Mouse (Mus musculus) embryonic facial prominence, embryonic 11.5 days (tissue): ENCODE results near the gene Cers2. TPM values are rescaled to one million over a fixed set of nuclear protein-coding genes. Genes with fewer than 3 reads are reported as not detected.

Experiments
- ATAC-seq: fragments of 200-750 bp; cut with Nextera tagmentation; replicated peaks from 2 replicates; pipeline ENCODE4 v1.8.0; 2017; ENCODE audit warnings: low read depth; ENCODE audit not compliant: insufficient number of reproducible peaks, low FRiP score, low TSS enrichment
- DNase-seq: peaks from one replicate; pipeline ENCODE4 v3.0.0-alpha.2; 2015; ENCODE audit warnings: low spot score
- H3K27ac ChIP-seq: fragments of 300-500 bp; sonication (generic); replicated peaks from 2 replicates; pipeline ENCODE4 v1.5.1; 2014; ENCODE audit warnings: mild to moderate bottlenecking, low read depth, low read length, control low read depth
- H3K27me3 ChIP-seq: fragments of 300-500 bp; sonication (generic); 2 replicates; pipeline ENCODE4 v1.6.1; 2014; ENCODE audit warnings: mild to moderate bottlenecking, low read length, moderate library complexity, mixed read lengths; ENCODE audit not compliant: control insufficient read depth, insufficient read depth
- H3K36me3 ChIP-seq: fragments of 300-500 bp; sonication (generic); replicated peaks from 2 replicates; pipeline ENCODE4 v1.6.1; 2014; ENCODE audit warnings: low read depth, mild to moderate bottlenecking, low read length, moderate library complexity, mixed read lengths; ENCODE audit not compliant: control insufficient read depth, insufficient read depth
- H3K4me1 ChIP-seq: fragments of 300-500 bp; sonication (generic); 2 replicates; pipeline ENCODE4 v1.6.1; 2014; ENCODE audit warnings: low read length, mixed read lengths; ENCODE audit not compliant: control insufficient read depth, insufficient read depth
- H3K4me2 ChIP-seq: fragments of 300-500 bp; sonication (generic); 2 replicates; pipeline ENCODE4 v1.6.1; 2014; ENCODE audit warnings: low read depth, mild to moderate bottlenecking, control low read depth, low read length, moderate library complexity
- H3K4me3 ChIP-seq: fragments of 300-500 bp; sonication (generic); 2 replicates; pipeline ENCODE4 v1.5.1; 2014; ENCODE audit warnings: low read depth, low read length, control low read depth
- H3K9ac ChIP-seq: fragments of 300-500 bp; sonication (generic); replicated peaks from 2 replicates; pipeline ENCODE4 v1.6.1; 2014; ENCODE audit warnings: mild to moderate bottlenecking, control low read depth, low read length
- H3K9me3 ChIP-seq: fragments of 300-500 bp; sonication (generic); replicated peaks from 2 replicates; pipeline ENCODE4 v1.6.1; 2016; ENCODE audit warnings: mild to moderate bottlenecking, low read length, inconsistent platforms, mixed read lengths; ENCODE audit not compliant: control insufficient read depth
- WGBS: fragments of 180-500 bp; shearing (Covaris S2); extraction: QIAGEN DNeasy Blood & Tissue Kit; methylation state at CpG from one replicate; pipeline ENCODE4 v1.1.7; 2014; 5-methylcytosine and 5-hydroxymethylcytosine counted together
- polyA plus RNA-seq: library from polyadenylated mRNA; unstranded; fragments of >200 nt; fragmentation: Nextera tagmentation; extraction: Ambion mirVana; gene quantifications from 2 replicates; pipeline ENCODE4 v1.2.1, GENCODE M21; 2014

Gene Cers2
- polyA plus RNA-seq, 1 experiment from 2014 or later = 117 TPM

GRCm38 (mm10) chr3:95291041-95291440 is 23.6 kb upstream of the Cers2 start:
- Histone ChIP-seq H3K9ac (no peak overlapping the region), H3K27ac (no peak overlapping the region), H3K9me3 (no peaks in the 10 kb centered on the region), H3K27me3 (no peaks in the 10 kb centered on the region), H3K4me1 (no peaks in the 10 kb centered on the region), H3K4me3 (no peak overlapping the region), H3K4me2 (no peak overlapping the region), H3K36me3 (no peaks in the 10 kb centered on the region; the same call in 1 of the 2 replicates)
- DNase-seq (no peak), ATAC-seq (no peak)
- WGBS = 83% methylated on average over 4 of the region's 4 CpGs

DNA sequence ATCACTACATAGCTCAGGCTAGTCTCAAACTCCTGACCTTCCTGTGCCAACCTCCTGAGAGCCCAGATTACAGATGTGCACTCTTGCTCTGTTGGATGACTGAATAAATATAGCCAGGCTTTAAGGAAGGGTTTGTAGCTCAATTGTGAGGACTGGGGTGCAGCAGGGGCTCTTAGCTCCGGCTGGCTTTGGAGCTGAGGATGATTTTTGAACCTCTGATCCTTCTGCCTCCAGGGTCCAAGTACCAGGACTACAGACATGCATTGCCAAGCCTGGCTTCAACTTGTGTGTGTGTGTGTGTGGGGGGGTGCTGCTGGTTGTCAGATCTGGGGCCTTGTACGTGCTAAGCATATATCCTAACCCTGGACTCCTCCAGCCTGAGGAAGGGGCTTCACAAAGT is 21.7 kb upstream of the Cers2 start:
- no peak overlapping the region for H3K4me3 ChIP-seq
- ATAC-seq (no peak), DNase-seq (no peak)
- no peak overlapping the region for H3K9ac ChIP-seq
- 78% methylated on average over 2 of the region's 2 CpGs for WGBS
- no peaks in the 10 kb centered on the region for H3K27me3 ChIP-seq
- H3K36me3 ChIP-seq = no peaks in the 10 kb centered on the region; the same call in 1 of the 2 replicates
- no peaks in the 10 kb centered on the region for H3K9me3 ChIP-seq
- no peak overlapping the region for H3K27ac ChIP-seq
- no peaks in the 10 kb centered on the region for H3K4me1 ChIP-seq
- H3K4me2 ChIP-seq = no peak overlapping the region

- H3K27ac ChIP-seq = no peak overlapping the region
- no peak for ATAC-seq
- no peaks in the 10 kb centered on the region; the same call in 1 of the 2 replicates for H3K36me3 ChIP-seq
- 82% methylated on average over 11 of the region's 11 CpGs for WGBS
- DNase-seq = no peak
- H3K27me3 ChIP-seq = no peaks in the 10 kb centered on the region
- H3K4me3 ChIP-seq = no peak overlapping the region
- H3K4me1 ChIP-seq = no peaks in the 10 kb centered on the region
- no peaks in the 10 kb centered on the region for H3K9me3 ChIP-seq
- no peak overlapping the region for H3K4me2 ChIP-seq
- H3K9ac ChIP-seq = no peak overlapping the region
These were observed 21.1 kb upstream of the Cers2 start for GRCm38 (mm10) chr3:95293537-95293936.

GRCm38 (mm10) chr3:95294316-95294715 is 20.3 kb upstream of the Cers2 start:
- Histone ChIP-seq H3K4me2 (no peak overlapping the region), H3K9ac (no peak overlapping the region), H3K36me3 (no peaks in the 10 kb centered on the region; the same call in 1 of the 2 replicates), H3K4me3 (no peak overlapping the region), H3K27me3 (no peaks in the 10 kb centered on the region), H3K4me1 (no peaks in the 10 kb centered on the region), H3K9me3 (no peaks in the 10 kb centered on the region), H3K27ac (no peak overlapping the region)
- ATAC-seq = no peak
- WGBS = 88% methylated on average over 7 of the region's 7 CpGs
- DNase-seq = no peak

- Histone ChIP-seq H3K4me3 (no peak overlapping the region), H3K4me2 (no peak overlapping the region), H3K4me1 (no peaks in the 10 kb centered on the region), H3K36me3 (no peaks in the 10 kb centered on the region; the same call in 1 of the 2 replicates), H3K27ac (no peak overlapping the region), H3K9ac (no peak overlapping the region), H3K27me3 (no peaks in the 10 kb centered on the region), H3K9me3 (no peaks in the 10 kb centered on the region)
- ATAC-seq (no peak), DNase-seq (no peak)
- WGBS = 84% methylated on average over 5 of the region's 5 CpGs
These were observed 19.9 kb upstream of the Cers2 start for GRCm38 (mm10) chr3:95294718-95295117.

- ATAC-seq (peak; percentile 22; the same call in 1 of the 2 replicates), DNase-seq (no peak)
- H3K9ac ChIP-seq = no peak overlapping the region
- H3K27ac ChIP-seq = no peak overlapping the region
- no peaks in the 10 kb centered on the region for H3K27me3 ChIP-seq
- no peaks in the 10 kb centered on the region for H3K9me3 ChIP-seq
- H3K36me3 ChIP-seq = no peaks in the 10 kb centered on the region; the same call in 1 of the 2 replicates
- no peaks in the 10 kb centered on the region for H3K4me1 ChIP-seq
- H3K4me2 ChIP-seq = no peak overlapping the region
- H3K4me3 ChIP-seq = no peak overlapping the region
- 77% methylated on average over 11 of the region's 11 CpGs for WGBS
These were observed 19.1 kb upstream of the Cers2 start for GRCm38 (mm10) chr3:95295321-95296102.

- Histone ChIP-seq H3K27ac (no peak overlapping the region), H3K9me3 (no peaks in the 10 kb centered on the region), H3K27me3 (no peaks in the 10 kb centered on the region), H3K4me3 (no peak overlapping the region), H3K4me1 (no peaks in the 10 kb centered on the region), H3K4me2 (no peak overlapping the region), H3K36me3 (no peaks in the 10 kb centered on the region; the same call in 1 of the 2 replicates), H3K9ac (no peak overlapping the region)
- no peak for ATAC-seq
- 13% methylated on average over 5 of the region's 5 CpGs for WGBS
- peak; percentile 79 for DNase-seq
These were observed 18.5 kb upstream of the Cers2 start for GRCm38 (mm10) chr3:95296103-95296469.

DNA sequence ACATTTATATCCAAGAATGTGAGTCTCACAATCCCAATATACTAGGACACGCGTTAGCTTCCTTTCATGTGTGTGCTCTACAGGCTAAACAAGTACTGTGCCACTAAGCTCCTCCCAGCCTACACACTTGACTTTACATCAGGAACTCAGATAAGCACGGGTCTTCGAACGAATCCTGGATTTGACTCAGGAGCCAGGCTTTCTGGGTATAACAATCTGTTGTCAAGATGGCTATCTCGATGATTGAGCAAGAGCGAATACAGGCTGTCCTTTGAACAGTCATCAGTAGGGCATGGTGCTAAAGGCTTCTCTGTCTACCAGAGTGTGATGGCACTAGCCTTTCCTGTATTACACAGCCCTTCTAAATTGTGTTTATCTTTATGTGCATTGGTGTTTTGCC is 16.6 kb upstream of the Cers2 start:
- WGBS = 92% methylated on average over 7 of the region's 7 CpGs
- no peaks in the 10 kb centered on the region; the same call in 1 of the 2 replicates for H3K36me3 ChIP-seq
- H3K9me3 ChIP-seq = no peaks in the 10 kb centered on the region
- no peak overlapping the region for H3K4me2 ChIP-seq
- H3K9ac ChIP-seq = no peak overlapping the region
- ATAC-seq (no peak), DNase-seq (no peak)
- H3K4me1 ChIP-seq = no peaks in the 10 kb centered on the region
- no peak overlapping the region for H3K27ac ChIP-seq
- H3K4me3 ChIP-seq = no peak overlapping the region
- H3K27me3 ChIP-seq = no peaks in the 10 kb centered on the region
